Mouse (Mus musculus): ENCODE measurements around the gene Il20rb. TPM values are rescaled to one million over a fixed set of nuclear protein-coding genes. Genes with fewer than 3 reads are reported as not detected.

The Il20rb gene
- polyA plus RNA-seq, 1 experiment from 2014 or later, result 0.48 TPM

DNA sequence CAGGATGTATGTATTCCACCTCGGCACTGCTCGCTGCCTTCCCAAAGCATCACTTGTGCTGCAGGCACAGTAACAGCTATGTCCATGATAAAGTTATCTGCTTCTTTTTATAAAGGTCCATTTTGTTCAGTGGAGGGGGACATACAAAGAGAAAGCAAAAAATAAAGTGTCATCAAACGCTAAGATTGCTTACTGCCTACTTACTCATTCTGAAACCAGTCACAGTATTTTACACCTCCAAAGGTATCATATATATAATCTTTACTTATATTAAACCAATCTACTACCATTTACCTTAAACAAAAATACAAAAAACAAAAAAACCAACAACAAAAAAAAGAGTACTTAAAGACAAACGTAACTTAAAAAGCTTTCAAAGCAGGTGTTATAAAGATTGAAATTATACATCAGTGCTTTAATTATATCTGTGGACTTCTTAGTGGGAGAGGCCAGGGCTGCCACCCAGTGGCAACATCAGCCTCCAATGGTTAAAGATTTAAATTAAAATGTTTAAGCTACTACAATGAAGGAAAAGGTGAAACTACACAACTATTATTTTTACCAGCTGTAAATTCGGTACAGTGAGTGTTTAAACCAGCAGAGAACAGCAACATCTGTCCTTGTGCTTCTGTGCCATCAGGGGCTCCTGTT is 7.1 kb upstream of the Il20rb start:
- no peaks in the 10 kb centered on the region for H3K4me1 ChIP-seq (ENCODE audit: insufficient read depth)
- no peak overlapping the region for H3K4me3 ChIP-seq (ENCODE audit: low read depth, low read length)
- TF ChIP-seq EP300 (IDR thresholded peaks at IDR 0.05; ENCODE audit: low read depth) (no peak), CTCF (IDR thresholded peaks at IDR 0.05; ENCODE audit: low read depth) (no peak)
- no peaks in the 10 kb centered on the region for H3K27me3 ChIP-seq (ENCODE audit: insufficient read depth, low read length)
- H3K9me3 ChIP-seq (ENCODE audit: low read length), result no peaks in the 10 kb centered on the region
- DNase-seq (no peak), ATAC-seq (no peak)
- no peak overlapping the region for H3K4me2 ChIP-seq (ENCODE audit: low read depth, low read length)
- H3K9ac ChIP-seq (replicated peaks), result no peak overlapping the region
- peaks cover 8% of the 10 kb centered on the region for H3K36me3 ChIP-seq (replicated peaks; ENCODE audit: insufficient read depth, low read length)
- WGBS (ENCODE audit: insufficient replicate concordance), result 87% methylated on average over 5 of the region's 5 CpGs
- no peak overlapping the region for H3K27ac ChIP-seq (ENCODE audit: low read depth)

DNA sequence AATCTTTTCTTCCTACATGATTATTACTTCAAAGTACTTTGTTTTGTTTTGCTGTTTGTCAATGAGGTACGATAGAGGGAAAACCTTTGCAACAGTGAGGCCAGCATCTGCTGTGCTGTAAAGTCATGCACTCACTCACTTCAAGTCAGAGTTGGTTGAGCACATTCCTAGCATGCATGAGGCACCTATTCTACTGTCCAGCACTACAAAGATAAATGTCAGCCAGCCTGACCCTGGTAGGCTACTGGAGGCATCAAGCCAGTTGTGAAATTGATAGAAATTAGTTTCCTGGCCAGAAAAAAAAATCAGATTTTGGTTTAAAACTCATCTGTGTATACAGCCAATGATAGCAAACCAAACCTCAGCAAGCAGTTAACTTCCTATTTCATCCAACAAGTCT is 4.8 kb upstream of the Il20rb start:
- TF ChIP-seq EP300 (IDR thresholded peaks at IDR 0.05; ENCODE audit: low read depth) (no peak), CTCF (IDR thresholded peaks at IDR 0.05; ENCODE audit: low read depth) (no peak)
- H3K4me2 ChIP-seq (ENCODE audit: low read depth, low read length), result no peak overlapping the region
- WGBS (ENCODE audit: insufficient replicate concordance), result 88% methylated on average over 1 of the region's 1 CpGs
- H3K27ac ChIP-seq (ENCODE audit: low read depth), result no peak overlapping the region
- no peaks in the 10 kb centered on the region for H3K27me3 ChIP-seq (ENCODE audit: insufficient read depth, low read length)
- H3K36me3 ChIP-seq (replicated peaks; ENCODE audit: insufficient read depth, low read length), result peaks cover 6% of the 10 kb centered on the region
- H3K4me1 ChIP-seq (ENCODE audit: insufficient read depth), result no peaks in the 10 kb centered on the region; the same call in 1 of the 2 replicates
- DNase-seq, result no peak
- H3K9me3 ChIP-seq (ENCODE audit: low read length), result no peaks in the 10 kb centered on the region
- H3K4me3 ChIP-seq (ENCODE audit: low read depth, low read length), result no peak overlapping the region
- no peak overlapping the region for H3K9ac ChIP-seq (replicated peaks)
- no peak for ATAC-seq

DNA sequence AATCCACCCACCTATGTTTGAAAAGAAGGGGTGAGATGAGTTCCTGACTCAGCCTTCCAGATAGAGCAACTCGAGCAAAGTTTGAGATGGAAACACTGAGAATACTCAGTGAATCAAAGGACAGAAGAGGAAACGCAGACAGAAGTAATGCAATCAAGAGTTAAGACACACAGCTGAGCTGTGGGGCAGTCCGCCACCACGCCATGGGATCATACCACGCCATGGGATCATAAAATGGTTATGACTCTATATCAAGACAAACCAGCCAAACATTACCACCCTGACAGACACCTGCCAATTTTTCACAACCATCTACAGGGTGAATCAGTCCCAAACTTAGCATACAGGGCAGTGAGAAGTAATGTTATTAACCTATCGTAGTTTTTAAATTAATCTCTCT is 2.4 kb upstream of the Il20rb start:
- H3K4me3 ChIP-seq (ENCODE audit: low read depth, low read length), result no peak overlapping the region
- no peak for DNase-seq
- TF ChIP-seq EP300 (IDR thresholded peaks at IDR 0.05; ENCODE audit: low read depth) (no peak), CTCF (IDR thresholded peaks at IDR 0.05; ENCODE audit: low read depth) (no peak)
- no peak for ATAC-seq
- H3K27ac ChIP-seq (ENCODE audit: low read depth), result no peak overlapping the region
- H3K9me3 ChIP-seq (ENCODE audit: low read length), result no peaks in the 10 kb centered on the region
- no peak overlapping the region for H3K4me2 ChIP-seq (ENCODE audit: low read depth, low read length)
- H3K4me1 ChIP-seq (ENCODE audit: insufficient read depth), result no peaks in the 10 kb centered on the region; the same call in 1 of the 2 replicates
- 81% methylated on average over 6 of the region's 6 CpGs for WGBS (ENCODE audit: insufficient replicate concordance)
- no peak overlapping the region for H3K9ac ChIP-seq (replicated peaks)
- no peaks in the 10 kb centered on the region for H3K27me3 ChIP-seq (ENCODE audit: insufficient read depth, low read length)
- peaks cover 3% of the 10 kb centered on the region for H3K36me3 ChIP-seq (replicated peaks; ENCODE audit: insufficient read depth, low read length)

DNA sequence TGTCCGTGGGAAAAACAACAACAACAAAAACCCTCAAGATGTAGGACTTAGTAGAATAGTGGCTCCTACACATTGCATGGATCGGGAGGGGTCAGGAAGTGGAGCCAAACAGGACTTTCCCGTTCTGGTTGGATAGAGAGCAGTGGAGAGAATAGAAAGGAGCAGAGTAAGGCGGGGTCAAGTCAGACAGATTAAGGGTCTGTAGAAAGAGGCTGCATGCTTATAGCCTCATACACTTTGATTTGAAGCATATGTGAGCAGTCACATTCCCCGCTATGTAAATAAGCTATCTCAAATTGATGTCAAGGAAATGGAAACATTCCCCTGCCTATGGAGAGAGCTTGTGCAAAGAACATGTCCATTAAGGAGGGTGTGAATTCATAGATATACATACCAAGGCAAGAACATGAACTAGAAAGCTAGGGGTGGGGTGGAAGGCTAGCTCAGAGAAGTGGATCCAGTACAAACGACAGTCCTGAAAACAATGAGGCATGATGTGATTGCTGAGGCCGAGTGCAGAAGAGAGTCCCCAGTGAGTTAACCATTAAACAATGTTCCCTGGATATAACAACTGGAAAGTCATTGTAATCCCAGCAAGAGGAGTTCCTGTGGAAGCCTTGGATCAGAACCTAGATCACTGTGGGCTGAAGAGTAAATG is 1.6 kb upstream of the Il20rb start:
- no peak for ATAC-seq
- Histone ChIP-seq H3K4me2 (ENCODE audit: low read depth, low read length) (no peak overlapping the region), H3K9ac (replicated peaks) (no peak overlapping the region), H3K27ac (ENCODE audit: low read depth) (no peak overlapping the region), H3K27me3 (ENCODE audit: insufficient read depth, low read length) (no peaks in the 10 kb centered on the region), H3K4me1 (ENCODE audit: insufficient read depth) (no peaks in the 10 kb centered on the region; the same call in 1 of the 2 replicates), H3K9me3 (ENCODE audit: low read length) (no peaks in the 10 kb centered on the region), H3K36me3 (replicated peaks; ENCODE audit: insufficient read depth, low read length) (no peaks in the 10 kb centered on the region; the same call in none of the 2 replicates), H3K4me3 (ENCODE audit: low read depth, low read length) (no peak overlapping the region)
- TF ChIP-seq CTCF (IDR thresholded peaks at IDR 0.05; ENCODE audit: low read depth), result no peak
- TF ChIP-seq EP300 (IDR thresholded peaks at IDR 0.05; ENCODE audit: low read depth), result no peak
- no peak for DNase-seq
- 75% methylated on average over 7 of the region's 7 CpGs for WGBS (ENCODE audit: insufficient replicate concordance)

DNA sequence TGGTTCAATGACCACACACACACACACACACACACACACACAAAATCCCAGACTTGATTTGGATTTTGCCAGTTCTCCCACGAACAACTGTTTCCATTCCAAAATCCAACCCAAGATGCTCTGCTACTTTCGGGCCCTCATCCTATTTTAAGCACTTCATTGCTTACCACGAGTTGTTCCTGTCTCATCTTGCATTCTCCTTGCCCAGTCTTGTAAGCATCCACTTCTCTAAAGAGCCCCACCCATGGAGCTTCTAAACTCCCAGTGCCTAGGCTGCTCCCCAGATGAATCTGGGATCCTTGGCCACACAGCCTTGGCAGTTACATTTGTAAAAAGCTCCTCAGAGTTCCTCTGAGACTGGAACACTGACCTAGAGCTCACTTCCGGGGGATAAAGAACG is 3.3 kb downstream of the Il20rb start:
- H3K4me3 ChIP-seq (ENCODE audit: low read depth, low read length), result no peak overlapping the region
- no peaks in the 10 kb centered on the region; the same call in 1 of the 2 replicates for H3K36me3 ChIP-seq (replicated peaks; ENCODE audit: insufficient read depth, low read length)
- DNase-seq, result no peak
- H3K4me2 ChIP-seq (ENCODE audit: low read depth, low read length), result no peak overlapping the region
- H3K9ac ChIP-seq (replicated peaks), result no peak overlapping the region
- no peak for ATAC-seq
- H3K9me3 ChIP-seq (ENCODE audit: low read length), result no peaks in the 10 kb centered on the region
- H3K27me3 ChIP-seq (ENCODE audit: insufficient read depth, low read length), result no peaks in the 10 kb centered on the region
- no peaks in the 10 kb centered on the region; the same call in 1 of the 2 replicates for H3K4me1 ChIP-seq (ENCODE audit: insufficient read depth)
- 82% methylated on average over 5 of the region's 5 CpGs for WGBS (ENCODE audit: insufficient replicate concordance)
- H3K27ac ChIP-seq (ENCODE audit: low read depth), result no peak overlapping the region
- TF ChIP-seq EP300 (IDR thresholded peaks at IDR 0.05; ENCODE audit: low read depth), result no peak
- no peak for TF ChIP-seq CTCF (IDR thresholded peaks at IDR 0.05; ENCODE audit: low read depth)

DNA sequence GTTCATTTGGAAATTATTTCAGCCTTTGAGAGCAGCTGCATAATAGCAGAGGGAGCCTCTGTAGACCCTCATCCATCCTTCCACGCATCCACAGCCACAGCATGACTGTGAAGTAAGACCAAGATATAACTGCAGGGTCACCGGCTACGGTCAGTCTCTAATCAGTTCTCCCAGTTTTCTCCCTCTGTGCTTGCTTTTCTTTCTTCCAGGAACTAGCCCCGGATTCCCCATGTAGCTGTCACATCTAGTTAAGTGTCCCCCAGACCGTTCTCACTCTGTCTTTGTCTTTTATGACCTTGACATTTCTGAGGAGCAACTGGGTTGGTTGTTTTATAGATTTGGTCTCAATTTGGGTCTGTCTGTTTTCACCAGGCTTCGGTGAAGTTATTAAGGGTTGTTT is 5.0 kb downstream of the Il20rb start:
- Histone ChIP-seq H3K4me3 (ENCODE audit: low read depth, low read length) (no peak overlapping the region), H3K9me3 (ENCODE audit: low read length) (peaks cover 3% of the 10 kb centered on the region; the same call in 1 of the 2 replicates), H3K27me3 (ENCODE audit: insufficient read depth, low read length) (no peaks in the 10 kb centered on the region), H3K4me2 (ENCODE audit: low read depth, low read length) (no peak overlapping the region), H3K9ac (replicated peaks) (no peak overlapping the region), H3K4me1 (ENCODE audit: insufficient read depth) (no peaks in the 10 kb centered on the region), H3K27ac (ENCODE audit: low read depth) (no peak overlapping the region), H3K36me3 (replicated peaks; ENCODE audit: insufficient read depth, low read length) (no peaks in the 10 kb centered on the region; the same call in 1 of the 2 replicates)
- DNase-seq, result no peak
- 75% methylated on average over 6 of the region's 6 CpGs for WGBS (ENCODE audit: insufficient replicate concordance)
- TF ChIP-seq EP300 (IDR thresholded peaks at IDR 0.05; ENCODE audit: low read depth) (no peak), CTCF (IDR thresholded peaks at IDR 0.05; ENCODE audit: low read depth) (no peak)
- no peak for ATAC-seq
